Mouse (Mus musculus) liver, embryonic 18 days (tissue): ENCODE data around the gene Dll3. TPM values are rescaled to one million over a fixed set of nuclear protein-coding genes. Genes with fewer than 3 reads are reported as not detected.

ENCODE experiments used
- polyA plus RNA-seq: library from polyadenylated mRNA; depleted of rRNA; stranded (reverse); fragments of >200 nt; gene quantifications from 2 replicates; pipeline ENCODE4 v1.2.3, GENCODE M21; 2012; rRNA removed

Gene Dll3
- polyA plus RNA-seq = 0.04 TPM in 1 of 2 replicates, not detected in the other

GRCm38 (mm10) chr7:28301616-28302433, at the start of gene Dll3:
Gene Dll3, minus strand, starts transcription at chr7:28302238.

DNA sequence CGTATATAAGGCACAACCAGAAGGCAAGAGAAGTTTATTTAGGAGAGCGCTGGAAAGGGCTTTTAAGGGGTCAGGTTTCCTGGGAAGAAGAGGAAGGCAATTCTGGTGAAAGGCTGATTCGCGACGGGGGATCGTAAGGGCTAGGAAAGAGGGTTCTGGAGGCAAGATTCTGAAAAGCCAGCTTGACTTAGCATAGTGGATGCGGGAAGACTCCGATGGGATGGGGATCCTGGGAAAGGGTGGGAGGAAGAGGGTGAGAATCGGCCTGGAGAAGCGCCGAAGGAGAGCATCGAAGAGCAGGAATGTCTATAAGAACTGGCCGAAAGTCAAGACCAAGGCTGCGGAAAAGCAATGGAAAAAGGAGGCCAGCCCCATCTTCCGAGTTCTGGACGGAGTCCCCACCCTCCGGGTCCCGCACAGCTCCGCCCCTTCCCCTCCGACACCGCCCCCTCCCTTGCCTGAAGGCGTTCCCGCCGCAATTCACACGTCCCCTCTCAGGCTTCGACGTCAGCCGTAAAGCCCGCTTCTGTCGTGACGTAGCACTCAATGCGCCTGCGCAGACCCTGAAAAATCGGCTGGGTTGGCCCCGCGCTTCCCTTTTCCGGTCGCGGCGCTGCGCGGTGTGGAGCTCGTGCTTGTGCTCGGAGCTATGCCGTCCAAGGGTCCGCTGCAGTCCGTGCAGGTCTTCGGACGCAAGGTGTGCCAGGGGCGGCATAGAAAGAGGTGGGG, 48.3 kb upstream of the Dll3 start, which contains the start of gene Rps16:
Rps16 (plus strand) TSS at position 498 of the 729 bp plus-strand sequence.

DNA sequence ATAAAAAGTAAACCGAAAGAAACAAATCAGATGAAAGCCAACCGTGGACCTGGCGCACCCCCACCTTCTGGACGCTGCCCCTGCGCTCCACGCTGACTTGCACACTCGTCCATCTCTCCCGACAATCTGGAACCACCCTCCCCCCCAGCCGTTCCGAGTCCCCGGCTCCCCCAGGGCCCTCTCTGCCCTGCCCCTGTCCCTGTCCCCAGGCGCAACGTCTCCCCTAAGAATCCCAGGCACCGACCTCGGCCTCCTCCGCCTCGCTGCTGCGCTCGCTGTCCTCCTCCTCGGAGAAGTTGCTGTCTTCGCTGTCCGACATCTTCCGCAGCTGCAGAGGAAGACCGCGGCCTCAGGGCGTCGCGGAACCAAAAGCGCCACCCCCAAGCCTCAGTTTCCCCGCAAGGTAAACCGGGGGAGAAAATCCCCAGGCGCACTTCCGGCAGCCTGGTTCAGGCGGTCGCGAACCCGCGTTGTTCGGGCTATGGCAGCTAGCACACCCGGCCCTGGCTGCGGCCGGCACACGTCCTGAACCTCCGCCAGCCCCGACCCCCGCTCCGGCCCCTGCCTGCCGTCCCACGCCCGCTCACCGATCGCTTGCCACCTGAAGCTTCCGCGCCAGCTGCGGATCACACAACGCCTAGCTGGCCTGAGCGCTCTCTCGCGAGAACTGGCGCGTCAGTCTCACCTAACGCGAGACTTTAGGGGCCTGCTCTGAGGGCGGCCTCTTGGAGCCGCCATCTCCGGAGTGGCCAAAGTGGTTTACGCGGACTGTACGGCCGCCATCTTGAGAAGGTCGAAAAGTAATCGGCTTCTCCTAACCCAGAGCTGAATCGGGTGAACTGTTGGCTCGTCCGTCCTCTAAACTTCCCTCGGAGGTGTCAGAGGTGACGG, 36.3 kb upstream of the Dll3 start, which contains the start of gene Supt5:
Supt5 (minus strand) TSS at position 639 of the 891 bp plus-strand sequence.

DNA sequence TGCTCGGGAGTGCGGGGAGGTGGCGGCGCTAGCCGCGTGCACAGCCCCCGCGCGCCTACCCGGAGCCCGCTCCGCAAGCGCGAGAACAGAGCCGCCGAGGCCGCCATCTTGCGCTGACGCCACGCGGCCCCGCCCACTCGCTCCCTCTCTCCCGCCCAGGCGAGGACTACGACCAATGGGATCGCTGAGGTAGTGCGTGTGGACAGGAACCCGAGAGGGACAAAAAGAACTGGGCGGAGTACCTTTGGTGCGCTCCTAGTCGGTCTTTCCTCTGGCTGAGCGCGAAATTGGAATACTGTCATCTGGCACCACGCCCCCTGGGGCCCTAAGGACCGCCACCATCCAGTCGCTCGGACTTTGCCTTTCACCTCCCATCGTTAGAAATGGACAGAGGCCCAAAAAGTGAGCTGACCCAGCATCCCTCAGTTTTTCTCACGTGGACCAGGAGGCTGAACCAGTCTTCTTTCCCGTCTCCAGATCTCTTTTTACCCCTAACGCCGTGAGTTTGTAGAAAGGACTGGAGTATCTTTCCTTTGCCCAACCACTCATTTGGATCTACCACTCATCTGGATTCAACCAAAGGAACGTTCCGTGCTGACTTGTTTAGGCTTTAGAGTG, 10.0 kb upstream of the Dll3 start, which contains the start of gene Timm50:
Timm50 (minus strand) TSS at position 147 of the 618 bp plus-strand sequence.

DNA sequence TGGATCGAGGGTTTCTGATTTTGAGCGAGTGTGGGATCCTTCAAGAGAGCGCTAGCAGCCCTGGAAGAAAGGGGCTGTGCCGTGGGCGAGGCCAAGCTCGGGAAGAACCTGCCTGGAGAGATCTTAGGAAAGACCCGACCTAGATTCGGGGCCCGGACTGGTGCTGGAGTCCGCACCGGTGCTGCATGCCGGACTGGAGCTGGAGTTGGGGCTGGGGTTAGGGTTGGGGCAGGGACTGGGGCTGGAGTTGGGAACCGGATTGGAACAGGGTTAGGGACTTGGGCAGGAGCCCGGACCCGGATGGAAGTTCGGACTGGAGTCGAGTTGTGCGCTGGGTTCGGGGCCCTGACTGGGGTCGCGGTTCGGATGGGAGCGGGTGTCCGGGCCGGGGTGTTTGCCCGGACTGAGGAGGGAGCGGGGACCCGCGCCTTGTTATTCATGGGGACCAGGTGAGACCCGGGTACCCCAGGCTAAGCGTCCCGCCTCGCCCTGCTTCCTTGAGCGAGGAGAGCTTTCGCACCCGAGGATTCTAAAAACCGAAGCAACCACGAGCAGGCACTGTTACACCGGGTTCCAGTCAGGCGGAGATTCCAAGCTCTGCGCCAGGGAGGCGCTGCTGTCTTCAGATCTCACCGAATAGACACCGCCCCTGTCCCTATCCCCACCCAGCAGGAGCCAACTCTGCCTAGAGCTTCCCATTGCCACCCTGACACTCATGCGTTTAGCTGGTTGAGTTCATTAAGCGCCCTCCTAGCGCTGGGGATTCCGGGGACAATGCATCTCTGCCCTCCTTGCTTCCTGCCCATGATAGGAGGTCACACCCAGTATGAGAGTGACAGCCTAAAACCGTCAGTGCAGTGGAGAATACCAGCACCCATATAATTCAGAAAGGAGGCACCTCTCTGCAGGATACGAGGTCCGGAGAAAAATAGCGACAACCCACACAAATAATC, 11.1 kb downstream of the Dll3 start, which contains the start of gene Selenov:
Selenov (minus strand) TSS at position 549 of the 953 bp plus-strand sequence.

GRCm38 (mm10) chr7:28277615-28278278, 24.3 kb downstream of the Dll3 start, which contains the start of gene Eid2b:
Gene Eid2b, plus strand, starts transcription at chr7:28277739.

GRCm38 (mm10) chr7:28267129-28268041, 34.7 kb downstream of the Dll3 start, which contains the start of gene Eid2:
Gene Eid2, plus strand, starts transcription at chr7:28267881.

Other genes starting within 250 kb of the Dll3 start
- 0.07 and 0.29 TPM in 2 replicates for gene Fcgbp, start 231.0 kb downstream of the Dll3 start, polyA plus RNA-seq
- not detected in 2 replicates for gene 9530053A07Rik, start 172.8 kb downstream of the Dll3 start, polyA plus RNA-seq
- 116 and 129 TPM in 2 replicates for gene Fbl, start 132.5 kb downstream of the Dll3 start, polyA plus RNA-seq
- 2.8 and 3.1 TPM in 2 replicates for gene Dyrk1b, start 122.8 kb downstream of the Dll3 start, polyA plus RNA-seq
- gene Eid2, start 34.4 kb downstream of the Dll3 start, polyA plus RNA-seq = 2.4 and 2.5 TPM in 2 replicates
- gene Eid2b, start 24.5 kb downstream of the Dll3 start, polyA plus RNA-seq = 2.0 TPM in 2 replicates
- 0.02 TPM in 1 of 2 replicates, not detected in the other for gene Selenov, start 11.1 kb downstream of the Dll3 start, polyA plus RNA-seq
- gene Timm50, start 9.8 kb upstream of the Dll3 start, polyA plus RNA-seq = 35.4 TPM in 2 replicates
- gene Supt5, start 36.5 kb upstream of the Dll3 start, polyA plus RNA-seq = 27.7 and 31.0 TPM in 2 replicates
- gene Rps16, start 48.4 kb upstream of the Dll3 start, polyA plus RNA-seq = 978 and 1,228 TPM in 2 replicates
- 2.9 and 3.2 TPM in 2 replicates for gene Plekhg2, start 70.4 kb upstream of the Dll3 start, polyA plus RNA-seq
- gene Zfp36, start 78.0 kb upstream of the Dll3 start, polyA plus RNA-seq = 15.1 and 24.5 TPM in 2 replicates
- 20.6 and 21.0 TPM in 2 replicates for gene Med29, start 90.5 kb upstream of the Dll3 start, polyA plus RNA-seq
- gene Paf1, start 90.7 kb upstream of the Dll3 start, polyA plus RNA-seq = 29.5 and 30.8 TPM in 2 replicates
- 54.9 and 55.1 TPM in 2 replicates for gene Gmfg, start 135.2 kb upstream of the Dll3 start, polyA plus RNA-seq
- 0.32 and 0.42 TPM in 2 replicates for gene Lrfn1, start 149.7 kb upstream of the Dll3 start, polyA plus RNA-seq
- not detected in 2 replicates for gene Ifnl2, start 208.2 kb upstream of the Dll3 start, polyA plus RNA-seq
- gene Ifnl3, start 220.6 kb upstream of the Dll3 start, polyA plus RNA-seq = not detected in 2 replicates
- 0.46 and 2.9 TPM in 2 replicates for gene Sycn, start 238.6 kb upstream of the Dll3 start, polyA plus RNA-seq
- gene Nccrp1, start 245.0 kb upstream of the Dll3 start, polyA plus RNA-seq = 0.04 and 0.07 TPM in 2 replicates